Mouse (Mus musculus) testis, adult 2 months (tissue): ENCODE data around the gene Lrwd1. TPM values are rescaled to one million over a fixed set of nuclear protein-coding genes. Genes with fewer than 3 reads are reported as not detected.

Source experiments
- H3K27ac ChIP-seq: fragments of 200-500 bp; 2 replicates; pipeline ENCODE4 v1.5.1; 2012; ENCODE audit warnings: low read depth, low read length; ENCODE audit not compliant: control insufficient read depth, insufficient read depth
- H3K27me3 ChIP-seq: fragments of 200-500 bp; 2 replicates; pipeline ENCODE4 v1.6.1; 2012; ENCODE audit warnings: mild to moderate bottlenecking, low read length, moderate library complexity; ENCODE audit not compliant: control insufficient read depth, insufficient read depth
- H3K36me3 ChIP-seq: fragments of 200-500 bp; 2 replicates; pipeline ENCODE4 v1.6.1; 2012; ENCODE audit warnings: mild to moderate bottlenecking, low read length; ENCODE audit not compliant: control insufficient read depth, insufficient read depth
- H3K4me1 ChIP-seq: fragments of 200-500 bp; 2 replicates; pipeline ENCODE4 v1.6.1; 2012; ENCODE audit warnings: low read length; ENCODE audit not compliant: control insufficient read depth, insufficient read depth
- H3K4me3 ChIP-seq: fragments of 200-500 bp; 2 replicates; pipeline ENCODE4 v1.5.1; 2012; ENCODE audit warnings: low read depth, mild to moderate bottlenecking, low read length, moderate library complexity, mixed read lengths; ENCODE audit not compliant: control insufficient read depth
- CTCF ChIP-seq: fragments of 200-500 bp; IDR thresholded peaks from 2 replicates; pipeline ENCODE4 v1.5.1; 2012; ENCODE audit warnings: low read depth, mild to moderate bottlenecking, inconsistent platforms, low read length, moderate library complexity; ENCODE audit not compliant: control insufficient read depth, insufficient read depth, insufficient replicate concordance
- POLR2A ChIP-seq: fragments of 200-500 bp; IDR thresholded peaks from 2 replicates; pipeline ENCODE4 v1.6.1; 2012; ENCODE audit warnings: low read depth, mild to moderate bottlenecking, inconsistent platforms, low read length, moderate library complexity; ENCODE audit not compliant: control insufficient read depth
- polyA plus RNA-seq: library from polyadenylated mRNA; depleted of rRNA; stranded (reverse); fragments of >200 nt; gene quantifications from 2 replicates; pipeline ENCODE4 v1.2.3, GENCODE M21; 2012

Gene Lrwd1
- polyA plus RNA-seq, 1 experiment, result 271 TPM

- Histone ChIP-seq H3K4me1 (peaks cover 7% of the 10 kb centered on the region), H3K4me3 (peak overlapping the region; percentile 77), H3K36me3 (no peaks in the 10 kb centered on the region), H3K27ac (no peak overlapping the region), H3K27me3 (no peaks in the 10 kb centered on the region)
- TF ChIP-seq POLR2A (peak; percentile 45), CTCF (peak; percentile 98)
Observed at GRCm38 (mm10) chr5:136102099-136102820, 33.6 kb downstream of the Lrwd1 start.

- no peak overlapping the region for H3K27ac ChIP-seq
- H3K27me3 ChIP-seq, result no peaks in the 10 kb centered on the region
- H3K4me1 ChIP-seq, result peaks cover 20% of the 10 kb centered on the region
- H3K36me3 ChIP-seq, result no peaks in the 10 kb centered on the region
- TF ChIP-seq POLR2A, result no peak
- H3K4me3 ChIP-seq, result no peak overlapping the region
Observed at GRCm38 (mm10) chr5:136098536-136098935, 37.3 kb downstream of the Lrwd1 start.

GRCm38 (mm10) chr5:136095089-136095488 is 40.8 kb downstream of the Lrwd1 start:
- H3K27ac ChIP-seq, result no peak overlapping the region
- H3K36me3 ChIP-seq, result no peaks in the 10 kb centered on the region
- H3K4me3 ChIP-seq, result no peak overlapping the region
- TF ChIP-seq CTCF (no peak), POLR2A (no peak)
- peaks cover 12% of the 10 kb centered on the region for H3K4me1 ChIP-seq
- no peaks in the 10 kb centered on the region for H3K27me3 ChIP-seq

GRCm38 (mm10) chr5:136094249-136095010 is 41.4 kb downstream of the Lrwd1 start:
- no peaks in the 10 kb centered on the region for H3K36me3 ChIP-seq
- H3K4me1 ChIP-seq, result peaks cover 12% of the 10 kb centered on the region
- H3K4me3 ChIP-seq, result no peak overlapping the region
- no peak overlapping the region for H3K27ac ChIP-seq
- H3K27me3 ChIP-seq, result no peaks in the 10 kb centered on the region
- no peak for TF ChIP-seq CTCF
- TF ChIP-seq POLR2A, result no peak

- no peaks in the 10 kb centered on the region for H3K36me3 ChIP-seq
- peaks cover 15% of the 10 kb centered on the region for H3K4me1 ChIP-seq
- H3K27ac ChIP-seq, result no peak overlapping the region
- no peak overlapping the region for H3K4me3 ChIP-seq
- no peaks in the 10 kb centered on the region for H3K27me3 ChIP-seq
- TF ChIP-seq POLR2A, result no peak
- TF ChIP-seq CTCF, result no peak
Observed at GRCm38 (mm10) chr5:136091927-136092326, 43.9 kb downstream of the Lrwd1 start.

GRCm38 (mm10) chr5:136088821-136089575 is 46.9 kb downstream of the Lrwd1 start:
- TF ChIP-seq POLR2A (no peak), CTCF (no peak)
- peaks cover 14% of the 10 kb centered on the region for H3K4me1 ChIP-seq
- no peaks in the 10 kb centered on the region for H3K36me3 ChIP-seq
- no peaks in the 10 kb centered on the region for H3K27me3 ChIP-seq
- no peak overlapping the region for H3K4me3 ChIP-seq
- no peak overlapping the region for H3K27ac ChIP-seq

- no peaks in the 10 kb centered on the region for H3K27me3 ChIP-seq
- no peak overlapping the region for H3K4me3 ChIP-seq
- no peak overlapping the region for H3K27ac ChIP-seq
- no peaks in the 10 kb centered on the region for H3K36me3 ChIP-seq
- peaks cover 18% of the 10 kb centered on the region for H3K4me1 ChIP-seq
- TF ChIP-seq POLR2A (no peak), CTCF (no peak)
Observed at GRCm38 (mm10) chr5:136086290-136086689, 49.6 kb downstream of the Lrwd1 start.
